Mouse (Mus musculus) T-cell, adult 2 months (primary cell): ENCODE results near the gene Gm8113.
"Not testable (repeated sequence)": the region's sequence is repeated elsewhere in the genome, so short reads cannot be mapped to it uniquely, and the experiment has no call there.

ENCODE experiments used
- DNase-seq: peaks from one replicate; pipeline ENCODE4 v3.0.0; 2022; ENCODE audit warnings: low spot score

The Gm8113 gene

GRCm38 (mm10) chr14:43924688-43925403 lies at the start of gene Gm8113:
TSS of gene Gm8113 (plus strand) at chr14:43925390.
- peak; percentile 27 for DNase-seq

- DNase-seq, result not testable (repeated sequence)
Measured at GRCm38 (mm10) chr14:43875417-43875816, 49.8 kb upstream of the Gm8113 start, which contains the start of gene Ear1. TSS of gene Ear1 (minus strand) at chr14:43875517.

GRCm38 (mm10) chr14:43877789-43878188 lies 47.4 kb upstream of the Gm8113 start:
- DNase-seq, result not testable (repeated sequence)

GRCm38 (mm10) chr14:43879966-43880545 lies 45.1 kb upstream of the Gm8113 start:
- not testable (repeated sequence) for DNase-seq

GRCm38 (mm10) chr14:43886235-43886634 lies 39.0 kb upstream of the Gm8113 start:
- DNase-seq, result not testable (repeated sequence)

GRCm38 (mm10) chr14:43891288-43891687 lies 33.9 kb upstream of the Gm8113 start:
- DNase-seq, result not testable (repeated sequence)

- not testable (repeated sequence) for DNase-seq
Measured at GRCm38 (mm10) chr14:43895357-43895756, 29.8 kb upstream of the Gm8113 start.

GRCm38 (mm10) chr14:43898577-43898976 lies 26.6 kb upstream of the Gm8113 start:
- DNase-seq, result not testable (repeated sequence)

- DNase-seq, result not testable (repeated sequence)
Measured at GRCm38 (mm10) chr14:43918214-43918613, 7.0 kb upstream of the Gm8113 start.

GRCm38 (mm10) chr14:43923459-43923858 lies 1.7 kb upstream of the Gm8113 start, which contains the start of gene Ear10:
TSS of gene Ear10 (minus strand) at chr14:43923559.
- DNase-seq, result not testable (repeated sequence)

GRCm38 (mm10) chr14:43925404-43925950 lies 287 bp downstream of the Gm8113 start:
- not testable (repeated sequence) for DNase-seq

GRCm38 (mm10) chr14:43932991-43933390 lies 7.8 kb downstream of the Gm8113 start:
- not testable (repeated sequence) for DNase-seq

GRCm38 (mm10) chr14:43933399-43933798 lies 8.2 kb downstream of the Gm8113 start:
- not testable (repeated sequence) for DNase-seq

GRCm38 (mm10) chr14:43953382-43953781 lies 28.2 kb downstream of the Gm8113 start:
- DNase-seq, result not testable (repeated sequence)

- not testable (repeated sequence) for DNase-seq
Measured at GRCm38 (mm10) chr14:43955074-43955473, 29.9 kb downstream of the Gm8113 start.

- DNase-seq, result not testable (repeated sequence)
Measured at GRCm38 (mm10) chr14:43956769-43957168, 31.6 kb downstream of the Gm8113 start, which contains the start of gene Ang5. TSS of gene Ang5 (plus strand) at chr14:43957069.
